Mouse (Mus musculus): ENCODE measurements around the gene Sptlc3. TPM values are rescaled to one million over a fixed set of nuclear protein-coding genes. Genes with fewer than 3 reads are reported as not detected.

Gene Sptlc3
- polyA plus RNA-seq, 1 experiment: not detected

- 2% methylated on average over 52 of the region's 52 CpGs for whole genome bisulfite sequencing
- peaks cover 23% of the 10 kb centered on the region for H3K27me3 ChIP-seq (ENCODE audit: control insufficient read depth, insufficient read depth, low read length)
- H3K4me3 ChIP-seq (ENCODE audit: low read depth, low read length): peak overlapping the region; percentile 66
- H3K27ac ChIP-seq (ENCODE audit: insufficient read depth, low read depth, low read length): no peak overlapping the region
- TF ChIP-seq CTCF (IDR thresholded peaks at IDR 0.05; ENCODE audit: extremely low read depth, insufficient read length, insufficient replicate concordance, low read depth, low read length) (no peak), POLR2A (IDR thresholded peaks at IDR 0.05; ENCODE audit: low read depth, low read length) (no peak)
- H3K36me3 ChIP-seq (ENCODE audit: control insufficient read depth, insufficient read depth, low read length): no peaks in the 10 kb centered on the region
- H3K4me1 ChIP-seq (ENCODE audit: control insufficient read depth, insufficient read depth, insufficient read length, low read length): peaks cover 2% of the 10 kb centered on the region; the same call in 1 of the 2 replicates
Observed at GRCm38 (mm10) chr2:139677065-139677762, 183.5 kb downstream of the Sptlc3 start.

- Histone ChIP-seq H3K27me3 (ENCODE audit: control insufficient read depth, insufficient read depth, low read length) (peaks cover 23% of the 10 kb centered on the region), H3K36me3 (ENCODE audit: control insufficient read depth, insufficient read depth, low read length) (no peaks in the 10 kb centered on the region), H3K4me3 (ENCODE audit: low read depth, low read length) (peak within 1 kb of the TSS; percentile 66), H3K27ac (ENCODE audit: insufficient read depth, low read depth, low read length) (no peak within 1 kb of the TSS), H3K4me1 (ENCODE audit: control insufficient read depth, insufficient read depth, insufficient read length, low read length) (peaks cover 2% of the 10 kb centered on the region; the same call in 1 of the 2 replicates)
- TF ChIP-seq CTCF (IDR thresholded peaks at IDR 0.05; ENCODE audit: extremely low read depth, insufficient read length, insufficient replicate concordance, low read depth, low read length) (no peak), POLR2A (IDR thresholded peaks at IDR 0.05; ENCODE audit: low read depth, low read length) (no peak)
- WGBS: under 1% methylated on average over 39 of the region's 39 CpGs
Observed at GRCm38 (mm10) chr2:139677809-139678274, 184.1 kb downstream of the Sptlc3 start, which contains the start of gene Ism1. TSS of gene Ism1 (plus strand) at chr2:139678178.

- H3K27ac ChIP-seq (ENCODE audit: insufficient read depth, low read depth, low read length): no peak overlapping the region
Observed at GRCm38 (mm10) chr2:139678275-139679140, 184.8 kb downstream of the Sptlc3 start.

GRCm38 (mm10) chr2:139682540-139682939, 188.8 kb downstream of the Sptlc3 start:
- Histone ChIP-seq H3K27me3 (ENCODE audit: control insufficient read depth, insufficient read depth, low read length) (peaks cover 16% of the 10 kb centered on the region), H3K4me3 (ENCODE audit: low read depth, low read length) (no peak overlapping the region), H3K27ac (ENCODE audit: insufficient read depth, low read depth, low read length) (no peak overlapping the region), H3K4me1 (ENCODE audit: control insufficient read depth, insufficient read depth, insufficient read length, low read length) (peaks cover 2% of the 10 kb centered on the region; the same call in 1 of the 2 replicates), H3K36me3 (ENCODE audit: control insufficient read depth, insufficient read depth, low read length) (no peaks in the 10 kb centered on the region)
- TF ChIP-seq POLR2A (IDR thresholded peaks at IDR 0.05; ENCODE audit: low read depth, low read length) (no peak), CTCF (IDR thresholded peaks at IDR 0.05; ENCODE audit: extremely low read depth, insufficient read length, insufficient replicate concordance, low read depth, low read length) (no peak)
- WGBS: 61% methylated on average over 3 of the region's 3 CpGs

More at GRCm38 (mm10) chr2:139678275-139679140, 184.8 kb downstream of the Sptlc3 start:
- Histone ChIP-seq H3K4me3 (ENCODE audit: low read depth, low read length) (peak overlapping the region; percentile 66), H3K27me3 (ENCODE audit: control insufficient read depth, insufficient read depth, low read length) (peaks cover 23% of the 10 kb centered on the region), H3K4me1 (ENCODE audit: control insufficient read depth, insufficient read depth, insufficient read length, low read length) (peaks cover 2% of the 10 kb centered on the region; the same call in 1 of the 2 replicates), H3K36me3 (ENCODE audit: control insufficient read depth, insufficient read depth, low read length) (no peaks in the 10 kb centered on the region)
- TF ChIP-seq CTCF (IDR thresholded peaks at IDR 0.05; ENCODE audit: extremely low read depth, insufficient read length, insufficient replicate concordance, low read depth, low read length): no peak
- no peak for TF ChIP-seq POLR2A (IDR thresholded peaks at IDR 0.05; ENCODE audit: low read depth, low read length)
- 2% methylated on average over 82 of the region's 84 CpGs for WGBS

Other genes starting within 250 kb of the Sptlc3 start
- gene Ism1, start 184.3 kb downstream of the Sptlc3 start, polyA plus RNA-seq (2012; rRNA removed): 0.35 and 0.42 TPM in 2 replicates

Measured in small intestine, adult 2 months (tissue).